Mouse (Mus musculus): ENCODE data around the gene Gp1ba.

Gene Gp1ba

DNA sequence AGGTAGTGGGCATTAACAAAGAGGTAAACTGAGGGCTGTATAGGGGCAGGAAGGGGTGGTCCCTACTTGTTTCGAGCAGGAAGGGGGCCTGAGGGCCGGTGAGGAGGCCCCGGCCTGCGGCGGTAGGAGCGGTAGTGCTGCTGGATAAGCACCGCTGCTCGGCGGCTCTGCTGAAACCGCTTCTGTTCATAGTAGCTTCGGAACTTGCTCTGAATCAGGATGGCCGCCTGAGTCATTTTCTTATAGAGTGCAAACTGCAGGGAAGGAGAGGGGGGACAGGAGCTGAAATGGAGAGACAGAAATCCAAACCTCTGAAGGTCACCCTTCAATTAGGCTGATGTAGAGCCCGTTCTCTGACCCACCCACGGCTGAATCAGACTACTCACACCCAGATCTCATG lies 31.6 kb downstream of the Gp1ba start:
- DNase-seq (ENCODE audit: low spot score): no peak

DNA sequence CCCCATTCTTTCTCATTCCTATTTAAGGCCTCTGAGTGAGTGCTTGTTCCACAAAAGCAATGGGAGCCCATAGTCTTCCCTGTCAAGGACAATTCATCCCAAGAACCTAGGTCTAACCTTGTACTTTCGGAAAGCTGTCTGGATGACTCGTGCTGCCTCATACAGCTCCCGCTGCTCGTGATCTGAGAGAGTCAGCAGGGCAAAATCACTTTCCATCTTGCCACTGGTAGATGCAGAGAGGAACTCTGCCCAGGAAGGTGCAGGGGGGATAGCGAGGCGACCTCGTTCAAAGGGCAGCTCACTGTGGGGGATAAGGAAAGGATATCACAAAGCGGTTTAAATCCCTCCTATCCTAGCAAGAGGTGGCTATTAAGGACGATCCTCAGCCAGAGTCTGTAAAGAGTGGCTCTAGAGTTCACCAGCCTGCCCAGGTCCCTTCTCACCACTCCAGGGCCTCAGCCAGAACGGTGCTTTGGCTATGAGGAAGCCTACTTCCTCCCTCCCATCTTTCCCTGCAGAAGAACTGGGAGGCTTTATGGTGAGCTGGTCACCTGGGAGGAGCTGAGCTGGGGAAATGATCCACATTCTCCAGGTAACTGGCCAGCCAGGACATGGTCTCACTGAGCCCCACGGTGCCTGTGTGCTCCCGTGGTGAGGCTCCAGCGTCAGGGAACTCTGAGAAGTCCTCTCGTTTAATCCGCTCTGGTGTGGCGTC lies 32.6 kb downstream of the Gp1ba start:
- DNase-seq (ENCODE audit: low spot score): no peak

DNA sequence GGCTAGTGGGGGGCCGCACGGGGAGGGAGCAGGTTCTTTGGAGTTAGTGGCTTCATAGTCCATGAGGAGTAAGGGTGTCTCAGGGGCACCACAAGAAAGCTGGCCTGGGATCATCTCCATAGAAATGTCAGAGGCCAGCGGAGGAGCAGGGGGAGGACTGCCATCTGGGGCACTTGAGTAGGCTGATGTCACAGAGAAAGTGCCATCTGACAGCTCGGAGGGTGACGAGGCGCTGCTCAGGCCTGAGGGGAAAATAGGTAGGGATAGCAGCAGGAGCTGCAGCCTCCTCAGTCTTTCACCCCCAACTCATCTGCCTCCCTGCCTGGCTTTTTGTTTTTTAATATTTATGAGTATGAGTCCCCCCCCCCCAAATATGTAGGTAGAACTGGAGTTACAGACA lies 35.1 kb downstream of the Gp1ba start:
- no peak for DNase-seq (ENCODE audit: low spot score)

DNA sequence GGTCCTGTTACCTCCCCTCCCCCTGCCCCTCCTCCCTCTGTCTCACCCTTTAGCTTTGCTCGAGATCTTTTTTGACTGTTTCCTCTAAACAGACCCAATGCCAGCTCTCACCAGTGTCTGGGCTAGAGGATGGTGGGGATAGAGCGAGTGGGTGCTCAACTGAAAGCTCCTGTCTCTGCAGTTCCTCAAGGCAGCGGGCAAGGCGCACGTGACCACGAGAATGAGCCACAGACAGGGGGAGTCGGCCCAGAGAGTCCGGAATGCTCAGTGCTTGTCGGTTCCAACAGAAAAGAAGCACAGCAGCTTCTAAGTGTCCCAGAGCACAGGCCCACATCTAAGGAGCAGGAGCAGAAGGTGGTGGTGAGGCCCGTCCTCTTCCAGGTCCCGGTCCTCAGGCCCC lies 35.6 kb downstream of the Gp1ba start:
- no peak for DNase-seq (ENCODE audit: low spot score)

DNA sequence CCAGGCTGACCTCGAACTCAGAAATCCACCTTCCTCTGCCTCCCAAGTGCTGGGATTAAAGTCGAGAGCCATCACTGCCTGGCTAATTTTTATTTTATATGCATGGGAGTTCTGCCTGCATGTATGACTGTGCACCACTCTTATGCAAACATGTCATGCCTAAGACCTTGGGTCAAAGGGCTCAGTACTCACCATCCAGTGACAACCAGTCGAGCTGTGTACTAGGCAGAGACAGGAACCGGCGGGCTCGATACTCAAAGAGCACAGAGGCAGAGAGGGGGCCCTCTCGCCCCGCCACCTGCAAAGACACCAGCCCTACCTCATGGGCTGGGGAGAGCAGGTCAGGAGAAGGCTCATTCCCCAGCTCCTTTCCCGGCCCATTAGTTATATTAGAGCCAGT lies 39.2 kb downstream of the Gp1ba start:
- no peak for DNase-seq (ENCODE audit: low spot score)

DNA sequence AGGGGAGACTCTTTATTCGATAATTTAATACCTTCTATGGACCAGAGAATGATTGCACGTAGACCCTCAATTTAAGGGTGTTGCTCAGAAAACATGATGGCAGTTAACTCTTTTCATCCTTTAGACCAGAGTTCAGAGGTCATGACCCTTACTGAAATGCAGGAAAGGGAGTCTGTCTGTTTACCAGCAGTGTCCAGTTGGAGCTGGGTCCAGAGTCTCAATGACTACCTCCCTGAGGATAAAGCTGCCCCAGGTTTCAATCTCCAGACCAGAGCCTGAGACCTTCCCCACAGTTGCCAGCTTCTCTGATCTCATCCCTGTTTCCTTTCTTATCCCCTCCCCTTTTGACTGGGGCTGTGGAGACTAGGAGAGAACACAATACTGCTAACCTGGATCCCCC lies 39.7 kb downstream of the Gp1ba start:
- no peak for DNase-seq (ENCODE audit: low spot score)

DNA sequence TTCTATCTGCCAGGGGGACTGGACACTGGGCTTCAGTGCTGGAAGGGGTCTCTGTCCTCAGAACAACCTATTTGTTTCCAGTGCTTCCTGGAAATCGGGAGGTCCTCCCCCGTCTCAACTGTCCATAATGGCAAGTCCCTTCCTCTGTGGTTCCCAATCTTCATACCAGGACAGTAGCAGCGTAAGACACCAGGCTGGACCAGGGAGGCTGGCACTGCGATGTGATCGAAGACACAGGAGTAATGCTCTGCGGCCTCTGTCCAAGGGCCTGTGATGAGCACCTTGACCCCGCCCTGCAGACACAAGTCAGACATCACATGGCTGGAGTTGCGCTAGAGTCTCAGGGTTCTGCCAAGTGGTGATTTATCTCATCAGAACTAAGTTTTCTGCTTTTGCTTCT lies 40.4 kb downstream of the Gp1ba start:
- no peak for DNase-seq (ENCODE audit: low spot score)

DNA sequence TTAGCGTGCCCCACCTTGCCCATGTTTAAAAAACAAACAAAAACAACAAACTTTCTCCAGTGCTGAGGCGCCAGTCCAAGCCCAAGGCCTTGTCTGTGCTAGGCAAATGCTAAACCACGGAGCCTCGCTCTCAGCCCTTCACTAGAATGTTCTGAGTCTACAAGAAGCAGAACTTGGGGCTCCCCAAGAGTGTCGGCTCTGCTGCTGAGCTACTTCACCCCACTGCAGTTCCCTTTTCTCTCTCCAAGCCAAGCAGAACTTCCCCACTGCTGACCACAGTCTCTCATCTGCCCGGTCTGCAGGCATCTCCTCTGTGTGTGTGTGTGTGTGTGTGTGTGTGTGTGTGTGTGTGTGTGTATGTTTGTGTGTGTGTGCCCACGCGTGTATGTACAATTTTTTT lies 41.0 kb downstream of the Gp1ba start:
- DNase-seq (ENCODE audit: low spot score): no peak

DNA sequence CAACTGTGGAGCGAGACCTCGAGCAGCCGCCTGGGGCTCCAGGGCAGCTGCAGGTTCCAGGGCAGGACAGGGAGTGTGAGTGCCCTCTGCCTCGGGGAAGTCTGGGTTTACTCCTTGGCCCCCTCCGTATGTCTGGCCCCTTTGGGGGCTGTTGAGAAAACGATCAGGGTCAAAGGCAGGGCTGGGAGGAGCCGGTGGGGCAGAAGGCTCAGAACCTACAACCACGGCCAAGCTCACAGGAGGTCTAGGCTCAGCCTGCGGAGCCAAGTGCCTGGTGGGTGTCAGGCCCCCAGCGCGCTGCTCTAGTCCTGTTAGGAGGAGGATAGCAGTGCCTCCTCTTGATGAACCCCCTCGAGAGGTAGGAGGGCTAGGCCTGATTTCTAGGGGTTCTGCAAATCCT lies 42.2 kb downstream of the Gp1ba start:
- DNase-seq (ENCODE audit: low spot score): no peak

DNA sequence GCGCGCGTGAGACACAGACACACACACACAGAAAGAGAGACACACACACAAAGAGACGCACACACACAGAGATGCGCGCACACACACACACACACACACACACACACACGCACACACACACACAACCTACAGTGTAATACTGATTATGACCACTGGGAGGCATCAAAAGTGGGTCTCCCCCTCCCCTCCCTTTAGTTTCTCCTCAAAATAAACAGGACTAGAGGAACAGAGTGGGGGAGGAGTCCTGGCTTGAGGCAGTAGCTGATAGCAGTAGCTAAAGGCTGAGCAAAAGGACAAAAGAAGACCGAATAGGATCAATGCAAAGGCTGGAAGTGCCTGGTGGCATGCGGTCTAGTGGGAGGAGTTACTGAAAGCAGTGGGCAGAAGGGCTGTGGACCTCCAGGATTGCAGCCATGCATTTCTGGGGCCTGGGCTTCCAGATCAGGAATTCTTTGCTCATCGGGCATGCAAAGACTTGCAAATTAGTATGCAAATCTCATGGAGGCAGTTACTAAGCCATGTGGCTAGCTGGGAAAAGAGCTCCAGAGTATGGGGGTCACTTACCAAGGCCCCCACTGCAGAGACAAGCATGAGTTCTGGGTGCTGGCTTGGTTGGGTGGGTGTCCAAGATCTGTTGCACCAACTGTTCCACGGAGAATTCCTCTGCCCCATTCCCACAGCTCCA lies 43.1 kb downstream of the Gp1ba start:
- no peak for DNase-seq (ENCODE audit: low spot score)

DNA sequence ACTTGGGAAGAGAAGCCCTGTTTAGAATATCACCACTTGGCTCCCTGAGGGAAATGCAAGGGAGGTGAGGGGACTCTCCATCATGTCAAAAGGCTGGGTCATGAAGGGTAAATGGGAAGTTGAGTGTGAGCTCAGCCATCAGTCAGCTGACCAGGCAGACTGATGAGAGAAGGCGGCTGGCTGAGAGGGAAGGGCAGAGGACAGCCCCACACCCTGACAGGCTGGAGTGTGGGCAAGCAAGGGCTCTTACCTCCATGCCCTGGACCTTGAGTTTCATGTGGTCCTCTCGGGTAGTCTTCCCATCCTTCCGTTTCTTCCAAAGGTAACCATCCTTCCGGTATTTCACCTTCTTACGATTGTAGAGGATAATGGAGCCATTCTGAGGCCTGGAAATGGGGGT lies 44.7 kb downstream of the Gp1ba start:
- no peak for DNase-seq (ENCODE audit: low spot score)

DNA sequence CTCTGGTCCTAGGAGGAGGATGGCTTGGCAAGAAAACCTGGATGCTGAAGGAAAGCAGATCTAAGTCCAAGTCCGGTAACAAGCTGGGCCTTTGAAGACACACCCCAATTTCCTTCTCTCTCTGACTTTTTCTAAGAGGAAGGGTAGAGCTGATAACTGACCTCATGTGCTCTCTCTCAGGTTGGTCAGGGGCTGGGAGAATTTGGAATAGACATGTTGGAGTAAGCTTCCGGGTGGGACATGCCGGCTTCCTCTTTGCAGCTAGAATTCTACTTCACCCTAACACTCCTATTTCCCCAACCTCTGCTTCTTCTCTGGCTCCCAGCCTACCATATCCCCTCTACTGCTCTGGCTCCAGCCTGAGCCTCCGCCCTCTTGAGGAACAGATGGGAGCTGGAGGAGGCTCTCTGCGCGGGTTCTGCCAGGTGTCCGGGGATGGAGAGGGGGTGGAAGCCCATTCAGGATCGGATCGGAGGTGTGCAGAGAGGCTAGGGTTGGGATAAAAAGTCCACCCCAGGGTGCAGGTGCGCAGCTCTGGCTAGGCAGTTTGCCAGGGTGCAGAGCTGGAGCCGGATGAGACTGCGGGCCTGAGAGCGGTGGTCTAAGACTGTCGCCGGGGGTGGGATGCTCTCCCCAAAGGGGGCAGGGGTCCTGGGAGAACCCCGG lies 48.1 kb downstream of the Gp1ba start:
- peak; percentile 22 for DNase-seq (ENCODE audit: low spot score)

DNA sequence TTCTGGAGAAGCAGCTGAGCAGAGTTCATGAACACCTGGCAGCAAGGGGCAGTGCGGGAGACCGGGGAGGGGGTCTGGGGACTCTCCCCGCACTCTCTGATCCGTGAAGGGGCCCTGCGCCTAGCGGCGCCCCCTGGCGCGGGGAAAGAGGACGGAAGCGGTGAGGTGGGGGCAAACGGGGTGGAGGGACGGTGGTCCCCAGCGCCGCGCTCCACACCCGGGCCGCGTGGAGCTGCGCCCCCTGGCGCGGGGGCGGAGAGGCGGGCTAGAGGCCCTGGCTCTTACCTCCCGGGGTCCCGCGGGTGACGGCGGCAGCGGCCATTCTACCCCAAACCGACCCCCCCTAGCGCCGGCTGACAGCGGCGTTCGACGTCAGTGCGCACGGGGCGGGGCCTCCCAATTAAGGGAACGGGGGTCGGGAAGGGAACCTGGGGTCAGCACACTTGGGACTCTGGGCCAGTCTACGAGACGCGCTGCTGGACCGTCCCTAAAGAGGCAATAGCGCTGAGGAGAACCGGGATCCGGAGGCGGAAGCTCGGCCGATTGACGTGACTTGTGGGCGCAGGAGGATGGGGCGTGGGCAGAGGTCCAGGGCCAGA lies 48.8 kb downstream of the Gp1ba start, which contains the start of gene Camta2:
Camta2 (minus strand) TSS at position 505 of the 599 bp plus-strand sequence.
- peak; percentile 86 for DNase-seq (ENCODE audit: low spot score)

DNA sequence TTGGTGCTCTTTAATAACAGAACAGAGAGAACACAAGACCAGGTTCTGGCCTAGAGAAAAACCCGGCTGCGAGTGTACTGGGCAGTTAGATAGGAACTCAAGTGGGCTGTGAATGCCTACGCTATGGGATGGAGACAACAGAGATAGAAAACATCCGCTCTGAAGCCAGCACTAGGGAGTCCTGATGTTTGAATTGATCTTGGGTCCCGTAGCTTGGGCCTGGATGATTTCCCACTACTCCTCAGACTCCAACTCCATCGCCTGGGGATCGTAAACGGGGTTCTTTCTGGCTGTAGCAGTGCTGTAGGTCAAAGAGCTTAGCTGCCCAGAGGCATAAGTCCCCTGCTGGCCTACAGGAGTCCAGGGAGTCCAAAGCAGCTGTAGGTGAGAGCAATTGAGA lies 49.5 kb downstream of the Gp1ba start:
- DNase-seq (ENCODE audit: low spot score): no peak

DNA sequence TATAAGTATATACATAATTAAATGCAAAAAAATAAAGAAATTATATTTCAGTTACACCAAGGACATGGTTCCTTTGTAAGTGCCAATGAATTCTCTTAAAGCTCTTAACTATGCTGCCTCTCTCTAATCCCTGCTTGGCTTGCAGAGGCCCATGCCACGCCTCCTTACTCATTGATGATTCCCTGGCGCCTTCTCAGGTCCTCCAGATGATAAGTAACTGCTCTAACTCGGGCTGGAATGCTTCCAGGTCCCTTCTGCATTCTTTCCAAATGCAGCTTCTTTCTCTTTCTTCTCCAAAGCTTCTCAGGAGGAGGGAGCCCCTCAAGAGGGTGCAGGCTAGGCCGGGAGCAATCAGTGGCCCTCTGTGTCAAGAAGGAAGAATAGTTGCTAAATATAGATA lies 50.7 kb downstream of the Gp1ba start:
- DNase-seq (ENCODE audit: low spot score): peak; percentile 27

Data from urinary bladder, postnatal 14 days (tissue).